23 mouse cellular contexts compared by ENCODE assay signal in genomic region chr10:70449206-70449605, GRCm38 (mm10). TPM values are rescaled to one million over a fixed set of nuclear protein-coding genes. Genes with fewer than 3 reads are reported as not detected.
A peak's percentile ranks its signal among the peaks of the same experiment; 100 is the strongest.
DNase-seq lines count a peak whose midpoint lies in the region; ATAC-seq and TF ChIP-seq lines count a peak whose summit lies in the region.
"Had no signal": no experiment of that assay in that cellular context is flagged by ENCODE, and none has a peak within 500 bp of the region (broad histone marks: within the 10 kb centered on the region; RNA-seq: fewer than 3 reads in every experiment).

No protein-coding gene starts in this region.

- peak; percentile 22 for DNase-seq in embryo, embryonic 11 days
- DNase-seq in embryo, embryonic 10.5 days (ENCODE audit: low spot score): no peak
- DNase-seq in heart, adult 8-10 months (ENCODE audit: low spot score): no peak
- no peak for DNase-seq in layer of hippocampus, adult 9-11 months
- no peak for DNase-seq in kidney, adult 9 months
- DNase-seq: adrenal gland, adult 8-10 months; cerebellum, adult 18-20 months; cerebellum, postnatal 14 days; forebrain, postnatal 0 days; gastrocnemius, postnatal 25 days; heart, postnatal 14 days; kidney, postnatal 25 days; lung, postnatal 4 days; midbrain, embryonic 14.5 days; right cerebral cortex, postnatal 14 days; thymus, postnatal 14 days had no signal

- H3K4me3 ChIP-seq in heart, embryonic 15.5 days: peak overlapping the region; percentile 9; the same call in 1 of the 2 replicates
- H3K4me3 ChIP-seq in E14TG2a.4 (replicated peaks; ENCODE audit: low read length): peak overlapping the region; percentile 41
- peak overlapping the region; percentile 17; the same call in 1 of the 2 replicates for H3K4me3 ChIP-seq in embryonic facial prominence, embryonic 13.5 days

- no peak for ATAC-seq in heart, embryonic 15.5 days (replicated peaks; ENCODE audit: insufficient number of reproducible peaks, insufficient read depth, low FRiP score, low read depth)
- no peak for ATAC-seq in embryonic facial prominence, embryonic 13.5 days (ENCODE audit: insufficient number of reproducible peaks, insufficient read depth, low FRiP score, low TSS enrichment, low read depth)
- ATAC-seq: activated CD4-positive, CD25-positive, alpha-beta regulatory T cell, adult 4 months; forebrain, postnatal 0 days had no signal

- H3K36me3 ChIP-seq in heart, embryonic 15.5 days: peaks cover 3% of the 10 kb centered on the region; the same call in 1 of the 2 replicates
- peaks cover 14% of the 10 kb centered on the region for H3K36me3 ChIP-seq in E14TG2a.4 (ENCODE audit: insufficient read depth, low read length)
- peaks cover 18% of the 10 kb centered on the region; the same call in 1 of the 2 replicates for H3K36me3 ChIP-seq in embryonic facial prominence, embryonic 13.5 days

- H3K4me2 ChIP-seq in heart, embryonic 15.5 days: peak overlapping the region; percentile 40
- H3K4me2 ChIP-seq in embryonic facial prominence, embryonic 13.5 days: peak overlapping the region; percentile 44
- H3K4me2 ChIP-seq: hindbrain, embryonic 14.5 days had no signal

- no peak overlapping the region for H3K27ac ChIP-seq in heart, embryonic 15.5 days
- H3K27ac ChIP-seq in embryonic facial prominence, embryonic 13.5 days: no peak overlapping the region
- H3K27ac ChIP-seq: hindbrain, embryonic 14.5 days; stomach, postnatal 0 days had no signal

- no peaks in the 10 kb centered on the region for H3K4me1 ChIP-seq in heart, embryonic 15.5 days (replicated peaks)
- H3K4me1 ChIP-seq in E14TG2a.4 (replicated peaks; ENCODE audit: low read depth, low read length): peaks cover 54% of the 10 kb centered on the region
- peaks cover 4% of the 10 kb centered on the region; the same call in 1 of the 2 replicates for H3K4me1 ChIP-seq in embryonic facial prominence, embryonic 13.5 days

- H3K9ac ChIP-seq in heart, embryonic 15.5 days: no peak overlapping the region
- H3K9ac ChIP-seq in embryonic facial prominence, embryonic 13.5 days: no peak overlapping the region
- H3K9ac ChIP-seq: forebrain, postnatal 0 days; hindbrain, embryonic 14.5 days had no signal

- H3K9me3 ChIP-seq in heart, embryonic 15.5 days (replicated peaks): no peaks in the 10 kb centered on the region
- H3K9me3 ChIP-seq in E14TG2a.4 (ENCODE audit: low read length): no peaks in the 10 kb centered on the region
- no peaks in the 10 kb centered on the region for H3K9me3 ChIP-seq in embryonic facial prominence, embryonic 13.5 days

- 35% methylated on average over 8 of the region's 8 CpGs for WGBS in heart, embryonic 15.5 days
- WGBS in embryonic facial prominence, embryonic 13.5 days: 34% methylated on average over 8 of the region's 8 CpGs

- TF ChIP-seq CTCF in E14TG2a.4 (conservative IDR thresholded peaks at IDR 0.05; ENCODE audit: low read length): no peak

- H3K27me3 ChIP-seq in heart, embryonic 15.5 days: no peaks in the 10 kb centered on the region
- peaks cover 10% of the 10 kb centered on the region for H3K27me3 ChIP-seq in E14TG2a.4 (ENCODE audit: insufficient read depth, low read length)
- H3K27me3 ChIP-seq in embryonic facial prominence, embryonic 13.5 days: no peaks in the 10 kb centered on the region

RNA-seq across cellular contexts. Expression of gene Fam13c, which starts 8.9 kb away (rescaled TPM):
- polyA plus RNA-seq in heart, embryonic 15.5 days (2015; fragmentation: Nextera tagmentation; extraction: Ambion mirVana): 10.1 and 11.5 TPM in 2 replicates
- 1 to 10 TPM; 4.3 to 6.5 (median 5.4) TPM for total RNA-seq in heart, adult 8-10 months (2022)
- 15.0 and 16.1 TPM in 2 replicates for polyA plus RNA-seq in embryonic facial prominence, embryonic 13.5 days (2015; fragmentation: Nextera tagmentation; extraction: Ambion mirVana)
- total RNA-seq: megakaryocyte-erythroid progenitor cell, adult 5-6 weeks had no signal
- polyA plus RNA-seq: activated CD4-positive, CD25-positive, alpha-beta regulatory T cell, adult 4 months had no signal
